Mouse (Mus musculus) adrenal gland, adult 10 weeks (tissue): ENCODE measurements around the gene Bst2. TPM values are rescaled to one million over a fixed set of nuclear protein-coding genes. Genes with fewer than 3 reads are reported as not detected.

ENCODE experiments used
- polyA plus RNA-seq: library from polyadenylated mRNA; stranded (reverse); fragments of 350-450 nt; fragmentation: Illumina TruSeq; extraction: RNeasy Lipid Tissue Mini Kit (QIAGEN cat#74804); gene quantifications from one replicate; pipeline ENCODE4 v1.2.3, GENCODE M21; 2014; ENCODE audit warnings: low read depth, low replicate concordance

Bst2 gene
- 6.9 TPM for polyA plus RNA-seq

GRCm38 (mm10) chr8:71537028-71537867 lies at the start of gene Bst2:
Bst2 (minus strand) TSS chr8:71537456.

GRCm38 (mm10) chr8:71568387-71568937 lies 31.2 kb upstream of the Bst2 start, which contains the start of gene Slc27a1:
Slc27a1 (plus strand) TSS chr8:71568882.

GRCm38 (mm10) chr8:71566501-71566900 lies 29.2 kb upstream of the Bst2 start, which contains the start of gene Nxnl1:
Nxnl1 (minus strand) TSS chr8:71566601.

GRCm38 (mm10) chr8:71558071-71558957 lies 21.1 kb upstream of the Bst2 start, which contains the start of gene Tmem221:
Tmem221 (minus strand) TSS chr8:71558871.

GRCm38 (mm10) chr8:71542632-71543343 lies 5.5 kb upstream of the Bst2 start, which contains the start of gene Mvb12a:
Mvb12a (plus strand) TSS chr8:71542922.

GRCm38 (mm10) chr8:71525226-71526050 lies 11.8 kb downstream of the Bst2 start, which contains the start of gene Ccdc194:
Ccdc194 (minus strand) TSS chr8:71525711.

GRCm38 (mm10) chr8:71511644-71512043 lies 25.6 kb downstream of the Bst2 start, which contains the start of gene Plvap:
Plvap (minus strand) TSS chr8:71511752.

GRCm38 (mm10) chr8:71487691-71488445 lies 49.4 kb downstream of the Bst2 start, which contains the start of gene Gtpbp3:
Gtpbp3 (plus strand) TSS chr8:71488103.

GRCm38 (mm10) chr8:71485142-71486135 lies 51.8 kb downstream of the Bst2 start, which contains the start of gene Ano8:
Ano8 (minus strand) TSS chr8:71485963.

Other genes starting within 250 kb of the Bst2 start
- 1.8 TPM for gene Use1, start 170.6 kb downstream of the Bst2 start, polyA plus RNA-seq
- 1.9 TPM for gene Ocel1, start 166.2 kb downstream of the Bst2 start, polyA plus RNA-seq
- 3.4 TPM for gene Nr2f6, start 155.5 kb downstream of the Bst2 start, polyA plus RNA-seq
- 2.4 TPM for gene Ushbp1, start 141.7 kb downstream of the Bst2 start, polyA plus RNA-seq
- 30.8 TPM for gene Babam1, start 140.6 kb downstream of the Bst2 start, polyA plus RNA-seq
- gene Ankle1, start 131.4 kb downstream of the Bst2 start, polyA plus RNA-seq, result 0.41 TPM
- gene Abhd8, start 73.8 kb downstream of the Bst2 start, polyA plus RNA-seq, result 1.1 TPM
- 10.8 TPM for gene Mrpl34, start 72.5 kb downstream of the Bst2 start, polyA plus RNA-seq
- 3.4 TPM for gene Dda1, start 68.3 kb downstream of the Bst2 start, polyA plus RNA-seq
- gene Ano8, start 51.5 kb downstream of the Bst2 start, polyA plus RNA-seq, result 1.0 TPM
- 1.6 TPM for gene Gtpbp3, start 49.4 kb downstream of the Bst2 start, polyA plus RNA-seq
- 4.8 TPM for gene Plvap, start 25.7 kb downstream of the Bst2 start, polyA plus RNA-seq
- gene Ccdc194, start 11.7 kb downstream of the Bst2 start, polyA plus RNA-seq, result not detected
- gene Mvb12a, start 5.5 kb upstream of the Bst2 start, polyA plus RNA-seq, result 0.70 TPM
- 3.8 TPM for gene Tmem221, start 21.4 kb upstream of the Bst2 start, polyA plus RNA-seq
- 0.35 TPM for gene Nxnl1, start 29.1 kb upstream of the Bst2 start, polyA plus RNA-seq
- 14.2 TPM for gene Slc27a1, start 31.4 kb upstream of the Bst2 start, polyA plus RNA-seq
- gene Pgls, start 54.7 kb upstream of the Bst2 start, polyA plus RNA-seq, result 0.82 TPM
- not detected for gene Fam129c, start 60.2 kb upstream of the Bst2 start, polyA plus RNA-seq
- 54.8 TPM for gene Colgalt1, start 73.5 kb upstream of the Bst2 start, polyA plus RNA-seq
- gene Unc13a, start 134.3 kb upstream of the Bst2 start, polyA plus RNA-seq, result 0.70 TPM
- gene Jak3, start 138.8 kb upstream of the Bst2 start, polyA plus RNA-seq, result not detected
- gene Insl3, start 151.8 kb upstream of the Bst2 start, polyA plus RNA-seq, result not detected
- 9.2 TPM for gene B3gnt3, start 164.3 kb upstream of the Bst2 start, polyA plus RNA-seq
- not detected for gene Fcho1, start 188.3 kb upstream of the Bst2 start, polyA plus RNA-seq